Mouse (Mus musculus) kidney, adult 2 months (tissue): ENCODE measurements around the gene Synpr. TPM values are rescaled to one million over a fixed set of nuclear protein-coding genes. Genes with fewer than 3 reads are reported as not detected.

Experiments
- DNase-seq: peaks from one replicate; pipeline ENCODE4 v3.0.0; 2021
- H3K27ac ChIP-seq: fragments of 200-500 bp; 2 replicates; pipeline ENCODE4 v1.5.1; 2012; ENCODE audit warnings: low read depth, low read length, control low read depth, inconsistent platforms; ENCODE audit not compliant: insufficient read depth
- H3K27me3 ChIP-seq: fragments of 200-500 bp; replicated peaks from 2 replicates; pipeline ENCODE4 v1.6.1; 2012; ENCODE audit warnings: mild to moderate bottlenecking, moderate library complexity, low read length, inconsistent platforms; ENCODE audit not compliant: control insufficient read depth, insufficient read depth
- H3K36me3 ChIP-seq: fragments of 200-500 bp; 2 replicates; pipeline ENCODE4 v1.6.1; 2012; ENCODE audit warnings: mild to moderate bottlenecking, moderate library complexity, low read length, inconsistent platforms; ENCODE audit not compliant: control insufficient read depth, insufficient read depth
- H3K4me1 ChIP-seq: fragments of 200-500 bp; 2 replicates; pipeline ENCODE4 v1.6.1; 2011; ENCODE audit warnings: low read length; ENCODE audit not compliant: control insufficient read depth, insufficient read depth
- H3K4me3 ChIP-seq: fragments of 200-500 bp; 2 replicates; pipeline ENCODE4 v1.5.1; 2011; ENCODE audit warnings: mild to moderate bottlenecking, low read depth, low read length, control low read depth; ENCODE audit not compliant: insufficient read depth
- CTCF ChIP-seq: fragments of 200-500 bp; conservative IDR thresholded peaks from 2 replicates; pipeline ENCODE4 v1.5.1; 2011; ENCODE audit warnings: low read depth, mild to moderate bottlenecking, control low read depth, low read length, moderate library complexity, mixed read lengths; ENCODE audit not compliant: insufficient read depth, insufficient read length
- POLR2A ChIP-seq: fragments of 200-500 bp; IDR thresholded peaks from one replicate; pipeline ENCODE4 v1.6.1; 2011; ENCODE audit warnings: low read depth, low read length, control low read depth
- WGBS: fragments of 180-500 bp; shearing (Covaris S2); methylation state at CpG from one replicate; pipeline ENCODE4 v1.1.7; 2018; 5-methylcytosine and 5-hydroxymethylcytosine counted together
- polyA plus RNA-seq: library from polyadenylated mRNA; depleted of rRNA; stranded (reverse); fragments of >200 nt; gene quantifications from 2 replicates; pipeline ENCODE4 v1.2.3, GENCODE M21; 2012

The Synpr gene
- polyA plus RNA-seq, 1 experiment = not detected

DNA sequence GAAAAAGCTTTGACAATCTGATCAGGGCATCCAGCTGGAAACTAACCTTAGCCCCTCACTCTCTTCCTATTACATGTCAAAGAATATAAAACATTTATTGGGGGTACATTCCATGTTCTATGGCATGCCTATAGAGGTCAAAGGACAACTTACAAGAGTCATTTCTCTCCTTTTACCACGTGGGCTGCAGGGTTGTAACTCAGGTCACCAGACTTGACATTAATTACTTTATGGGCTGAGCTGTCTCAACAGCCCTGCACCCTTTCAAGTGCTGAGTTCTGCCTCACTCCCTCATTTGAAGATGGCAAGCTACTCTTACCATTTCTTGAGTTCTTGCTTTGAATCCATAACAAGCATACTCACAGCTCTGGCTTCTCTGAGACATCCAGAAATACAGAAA lies 287.9 kb downstream of the Synpr start:
- Histone ChIP-seq H3K27ac (no peak overlapping the region), H3K4me1 (no peaks in the 10 kb centered on the region), H3K36me3 (no peaks in the 10 kb centered on the region), H3K4me3 (no peak overlapping the region), H3K27me3 (no peaks in the 10 kb centered on the region)
- TF ChIP-seq CTCF (no peak), POLR2A (no peak)
- DNase-seq = no peak
- 2% methylated on average over 1 of the region's 1 CpGs for WGBS

- no peak for DNase-seq
- 22% methylated on average over 2 of the region's 2 CpGs for WGBS
- TF ChIP-seq CTCF = no peak
Observed at GRCm38 (mm10) chr14:13578101-13578500, 293.5 kb downstream of the Synpr start.

DNA sequence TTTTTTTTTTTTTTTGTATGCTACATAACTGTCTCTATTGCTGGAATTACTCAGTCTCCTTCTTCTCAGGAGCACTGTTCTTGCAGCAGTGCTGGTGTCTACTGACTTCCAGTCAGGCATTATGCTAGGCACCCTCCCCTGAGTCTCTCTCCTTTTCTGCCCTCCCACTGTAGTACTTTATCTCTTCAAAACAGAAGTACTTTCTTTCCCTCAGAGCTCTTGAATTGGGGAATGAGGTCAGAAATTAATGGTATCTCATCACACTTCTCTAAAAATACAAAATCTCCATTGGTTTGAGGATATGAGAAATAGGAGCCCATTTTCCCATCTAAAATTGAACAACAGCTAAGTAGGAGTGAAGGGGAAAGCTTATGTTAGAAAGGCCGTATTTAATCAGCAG lies 294.2 kb downstream of the Synpr start:
- Histone ChIP-seq H3K27ac (no peak overlapping the region), H3K4me3 (no peak overlapping the region), H3K4me1 (no peaks in the 10 kb centered on the region), H3K27me3 (no peaks in the 10 kb centered on the region), H3K36me3 (no peaks in the 10 kb centered on the region)
- TF ChIP-seq CTCF (no peak), POLR2A (no peak)
- no peak for DNase-seq
- 72% methylated on average over 1 of the region's 1 CpGs for WGBS

More at GRCm38 (mm10) chr14:13578101-13578500, 293.5 kb downstream of the Synpr start:
- no peaks in the 10 kb centered on the region for H3K4me1 ChIP-seq
- H3K4me3 ChIP-seq = no peak overlapping the region
- no peak overlapping the region for H3K27ac ChIP-seq
- no peaks in the 10 kb centered on the region for H3K36me3 ChIP-seq
- H3K27me3 ChIP-seq = no peaks in the 10 kb centered on the region

- Histone ChIP-seq H3K4me3 (no peak overlapping the region), H3K4me1 (no peaks in the 10 kb centered on the region), H3K27ac (no peak overlapping the region), H3K36me3 (no peaks in the 10 kb centered on the region), H3K27me3 (no peaks in the 10 kb centered on the region)
- WGBS = 80% methylated on average over 2 of the region's 2 CpGs
- no peak for TF ChIP-seq POLR2A
- no peak for TF ChIP-seq CTCF
- DNase-seq = no peak
Observed at GRCm38 (mm10) chr14:13593321-13593940, 308.9 kb downstream of the Synpr start.

GRCm38 (mm10) chr14:13596251-13596650 lies 311.7 kb downstream of the Synpr start:
- H3K4me3 ChIP-seq = no peak overlapping the region
- no peak for DNase-seq
- H3K36me3 ChIP-seq = no peaks in the 10 kb centered on the region
- TF ChIP-seq POLR2A (no peak), CTCF (no peak)
- H3K27ac ChIP-seq = no peak overlapping the region
- no peaks in the 10 kb centered on the region for H3K27me3 ChIP-seq
- H3K4me1 ChIP-seq = no peaks in the 10 kb centered on the region
- 68% methylated on average over 6 of the region's 6 CpGs for WGBS

DNA sequence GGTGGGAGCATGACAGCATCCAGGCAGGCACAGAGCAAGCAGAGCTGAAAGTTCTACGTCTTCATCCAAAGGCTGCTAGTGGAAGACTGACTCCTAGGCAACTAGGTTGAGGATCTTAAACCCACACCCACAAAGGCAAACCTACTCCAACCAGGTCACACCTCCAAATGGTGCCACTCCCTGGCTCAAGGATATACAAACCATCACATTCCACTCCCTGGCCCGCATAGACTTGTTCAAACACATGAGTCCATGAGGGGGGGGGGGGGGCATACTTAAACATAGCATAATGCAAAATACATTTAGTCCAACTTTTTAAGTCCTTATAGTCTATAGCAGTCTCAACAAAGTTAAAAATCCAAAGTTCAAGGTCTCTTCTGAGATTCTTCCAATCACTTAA lies 312.6 kb downstream of the Synpr start:
- Histone ChIP-seq H3K27me3 (no peaks in the 10 kb centered on the region), H3K36me3 (no peaks in the 10 kb centered on the region), H3K4me3 (no peak overlapping the region), H3K27ac (no peak overlapping the region), H3K4me1 (no peaks in the 10 kb centered on the region)
- no peak for TF ChIP-seq CTCF
- TF ChIP-seq POLR2A = no peak
- WGBS = 88% methylated on average over 2 of the region's 2 CpGs
- DNase-seq = no peak

GRCm38 (mm10) chr14:13620531-13620930 lies 336.0 kb downstream of the Synpr start:
- no peak for DNase-seq
- Histone ChIP-seq H3K27ac (no peak overlapping the region), H3K36me3 (no peaks in the 10 kb centered on the region), H3K4me1 (no peaks in the 10 kb centered on the region), H3K4me3 (no peak overlapping the region), H3K27me3 (no peaks in the 10 kb centered on the region)
- 11% methylated on average over 2 of the region's 2 CpGs for WGBS
- TF ChIP-seq CTCF = no peak
- no peak for TF ChIP-seq POLR2A

DNA sequence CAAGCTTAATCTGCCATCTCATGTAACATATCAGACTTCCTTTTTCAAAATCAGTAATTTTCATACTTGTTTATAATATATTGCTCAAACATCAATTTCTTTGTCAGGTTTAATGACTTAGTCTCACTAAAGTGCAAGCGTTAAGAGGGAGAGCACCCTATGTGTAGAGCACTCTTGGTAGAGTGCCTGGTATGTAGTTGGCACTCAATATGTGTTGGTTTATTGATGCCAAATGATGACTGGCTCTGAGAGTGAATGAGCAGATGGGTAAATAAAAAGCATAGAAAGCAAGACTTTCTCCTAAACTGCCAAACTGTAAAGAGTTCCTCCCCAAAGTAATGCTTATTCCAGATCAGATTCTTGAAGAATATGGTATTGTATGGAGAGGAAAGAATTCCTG lies 365.3 kb downstream of the Synpr start:
- DNase-seq = no peak
- H3K36me3 ChIP-seq = no peaks in the 10 kb centered on the region
- no peaks in the 10 kb centered on the region for H3K4me1 ChIP-seq
- H3K4me3 ChIP-seq = no peak overlapping the region
- H3K27me3 ChIP-seq = no peaks in the 10 kb centered on the region
- WGBS = 90% methylated on average over 1 of the region's 1 CpGs
- TF ChIP-seq POLR2A (no peak), CTCF (no peak)
- no peak overlapping the region for H3K27ac ChIP-seq
